8 mouse cellular contexts compared by ENCODE assay signal in genomic region chr16:22161351-22162065, GRCm38 (mm10). TPM values are rescaled to one million over a fixed set of nuclear protein-coding genes. Genes with fewer than 3 reads are reported as not detected.
DNase-seq lines count a peak whose midpoint lies in the region; ATAC-seq and TF ChIP-seq lines count a peak whose summit lies in the region.

No protein-coding gene starts in this region.

- TF ChIP-seq CTCF in kidney, adult 2 months (conservative IDR thresholded peaks at IDR 0.05; ENCODE audit: insufficient read depth, insufficient read length, low read depth, low read length): no peak
- TF ChIP-seq CTCF in lung, postnatal 0 days (IDR thresholded peaks at IDR 0.05): no peak
- TF ChIP-seq CTCF in small intestine, adult 2 months (IDR thresholded peaks at IDR 0.05; ENCODE audit: extremely low read depth, insufficient read length, insufficient replicate concordance, low read depth, low read length): no peak

- peaks cover 3% of the 10 kb centered on the region; the same call in 1 of the 2 replicates for H3K27me3 ChIP-seq in kidney, adult 2 months (replicated peaks; ENCODE audit: control insufficient read depth, insufficient read depth, low read length)
- H3K27me3 ChIP-seq in forebrain, embryonic 10.5 days (ENCODE audit: poor library complexity, severe bottlenecking): peaks cover 9% of the 10 kb centered on the region; the same call in 1 of the 2 replicates
- no peaks in the 10 kb centered on the region for H3K27me3 ChIP-seq in hindbrain, embryonic 16.5 days (replicated peaks; ENCODE audit: control insufficient read depth, insufficient read depth, low read length)
- no peaks in the 10 kb centered on the region for H3K27me3 ChIP-seq in lung, postnatal 0 days (replicated peaks; ENCODE audit: insufficient read depth, low read length)
- H3K27me3 ChIP-seq in small intestine, adult 2 months (ENCODE audit: control insufficient read depth, insufficient read depth, low read length): no peaks in the 10 kb centered on the region; the same call in 1 of the 2 replicates

- H3K36me3 ChIP-seq in kidney, adult 2 months (ENCODE audit: control insufficient read depth, insufficient read depth, low read length): no peaks in the 10 kb centered on the region
- no peaks in the 10 kb centered on the region for H3K36me3 ChIP-seq in forebrain, embryonic 10.5 days (replicated peaks)
- H3K36me3 ChIP-seq in hindbrain, embryonic 16.5 days (ENCODE audit: control insufficient read depth, insufficient read depth, low read length): no peaks in the 10 kb centered on the region
- no peaks in the 10 kb centered on the region for H3K36me3 ChIP-seq in lung, postnatal 0 days (ENCODE audit: insufficient read depth, low read length)
- H3K36me3 ChIP-seq in small intestine, adult 2 months (ENCODE audit: control insufficient read depth, insufficient read depth, low read length): 0 out of 2 replicates have a peak, but pooled peaks cover under 1% of the 10 kb centered on the region

- no peaks in the 10 kb centered on the region for H3K4me1 ChIP-seq in kidney, adult 2 months (ENCODE audit: control insufficient read depth, insufficient read depth, low read length)
- peaks cover 41% of the 10 kb centered on the region for H3K4me1 ChIP-seq in forebrain, embryonic 10.5 days
- H3K4me1 ChIP-seq in hindbrain, embryonic 16.5 days (ENCODE audit: control insufficient read depth, insufficient read depth, low read depth, low read length): peaks cover 14% of the 10 kb centered on the region
- H3K4me1 ChIP-seq in lung, postnatal 0 days (ENCODE audit: insufficient read depth, low read depth, low read length): no peaks in the 10 kb centered on the region
- peaks cover 4% of the 10 kb centered on the region for H3K4me1 ChIP-seq in small intestine, adult 2 months (ENCODE audit: control insufficient read depth, insufficient read depth, insufficient read length, low read length)

- under 1% methylated on average over 71 of the region's 71 CpGs for WGBS in kidney, adult 2 months
- under 1% methylated on average over 71 of the region's 71 CpGs for WGBS in forebrain, embryonic 10.5 days
- WGBS in hindbrain, embryonic 16.5 days: under 1% methylated on average over 71 of the region's 71 CpGs
- WGBS in lung, postnatal 0 days: under 1% methylated on average over 60 of the region's 71 CpGs
- under 1% methylated on average over 71 of the region's 71 CpGs for WGBS in small intestine, adult 2 months

- no peak for TF ChIP-seq POLR2A in kidney, adult 2 months (IDR thresholded peaks at IDR 0.05; ENCODE audit: low read depth, low read length)
- TF ChIP-seq POLR2A in small intestine, adult 2 months (IDR thresholded peaks at IDR 0.05; ENCODE audit: low read depth, low read length): no peak

- peak overlapping the region; percentile 87 for H3K9ac ChIP-seq in hindbrain, embryonic 16.5 days (ENCODE audit: low read depth, low read length)
- H3K9ac ChIP-seq in lung, postnatal 0 days (replicated peaks; ENCODE audit: low read depth): peak overlapping the region; percentile 71

- H3K4me3 ChIP-seq in kidney, adult 2 months (ENCODE audit: insufficient read depth, low read depth, low read length): peak overlapping the region; percentile 92
- H3K4me3 ChIP-seq in forebrain, embryonic 10.5 days: peak overlapping the region; percentile 97
- H3K4me3 ChIP-seq in hindbrain, embryonic 16.5 days (ENCODE audit: low read length): peak overlapping the region; percentile 84
- peak overlapping the region; percentile 78 for H3K4me3 ChIP-seq in lung, postnatal 0 days (ENCODE audit: low read depth, low read length)
- peak overlapping the region; percentile 94 for H3K4me3 ChIP-seq in small intestine, adult 2 months (ENCODE audit: low read depth, low read length)

- H3K4me2 ChIP-seq in hindbrain, embryonic 16.5 days (ENCODE audit: low read length): peak overlapping the region; percentile 98
- peak overlapping the region; percentile 96 for H3K4me2 ChIP-seq in lung, postnatal 0 days (replicated peaks; ENCODE audit: low read depth, low read length)

- H3K9me3 ChIP-seq in forebrain, embryonic 10.5 days: no peaks in the 10 kb centered on the region
- H3K9me3 ChIP-seq in hindbrain, embryonic 16.5 days (ENCODE audit: control insufficient read depth, low read length): no peaks in the 10 kb centered on the region
- H3K9me3 ChIP-seq in lung, postnatal 0 days (ENCODE audit: low read length): no peaks in the 10 kb centered on the region

- peak; percentile 49 for ATAC-seq in hindbrain, embryonic 16.5 days
- ATAC-seq in lung, postnatal 0 days: no peak

- H3K27ac ChIP-seq in kidney, adult 2 months (ENCODE audit: insufficient read depth, low read depth, low read length): no peak overlapping the region
- H3K27ac ChIP-seq in forebrain, embryonic 10.5 days: peak overlapping the region; percentile 99
- peak overlapping the region; percentile 76 for H3K27ac ChIP-seq in hindbrain, embryonic 16.5 days (ENCODE audit: low read depth, low read length)
- peak overlapping the region; percentile 82; the same call in 1 of the 2 replicates for H3K27ac ChIP-seq in lung, postnatal 0 days (ENCODE audit: low read length)
- H3K27ac ChIP-seq in small intestine, adult 2 months (ENCODE audit: insufficient read depth, low read depth, low read length): no peak overlapping the region

- TF ChIP-seq EP300 in lung, postnatal 0 days (IDR thresholded peaks at IDR 0.05): no peak

- no peak for DNase-seq in kidney, adult 2 months
- DNase-seq in kidney, adult 11 months: no peak
- peak; percentile 59 for DNase-seq in ZHBTc4 (ENCODE audit: low read depth, low spot score)
- peak; percentile 66 for DNase-seq in forebrain, embryonic 10.5 days (ENCODE audit: extremely low spot score, low spot score)
- peak; percentile 36 for DNase-seq in lung, postnatal 0 days (ENCODE audit: low spot score)
- DNase-seq in frontal cortex, postnatal 14 days (ENCODE audit: low spot score in 2 of 2): no peak

RNA-seq across cellular contexts. Expression of gene Igf2bp2, which starts 1.6 kb away (rescaled TPM):
- 2.1 and 2.3 TPM in 2 replicates for polyA plus RNA-seq in kidney, adult 2 months (2012; rRNA removed)
- 161 and 179 TPM in 2 replicates for polyA plus RNA-seq in forebrain, embryonic 10.5 days (2016; fragmentation: Nextera tagmentation; extraction: Ambion mirVana)
- 13.0 and 20.1 TPM in 2 replicates for polyA plus RNA-seq in hindbrain, embryonic 16.5 days (2015; fragmentation: Nextera tagmentation; extraction: Ambion mirVana)
- polyA plus RNA-seq in lung, postnatal 0 days (2015; fragmentation: Nextera tagmentation; extraction: Ambion mirVana): 22.2 and 24.1 TPM in 2 replicates
- 4.3 and 8.0 TPM in 2 replicates for polyA plus RNA-seq in small intestine, adult 2 months (2012; rRNA removed)

Comparison
In these comparisons a context has a peak if more than half of its experiments do, and no peak if none do; other contexts are left out.
1. DNase-seq: peak in ZHBTc4 (single experiment), forebrain, embryonic 10.5 days (single experiment) and lung, postnatal 0 days (single experiment); none in kidney, adult 2 months (single experiment), kidney, adult 11 months (single experiment) and frontal cortex, postnatal 14 days (0 of 2).
2. H3K27ac ChIP-seq: peak in forebrain, embryonic 10.5 days (single experiment), hindbrain, embryonic 16.5 days (single experiment) and lung, postnatal 0 days (single experiment); none in kidney, adult 2 months (single experiment) and small intestine, adult 2 months (single experiment).
3. Peak in every context shown above with its lines, with median percentiles within 50 percentile points of each other: H3K4me3 ChIP-seq.